Mouse (Mus musculus) midbrain, embryonic 12.5 days (tissue): ENCODE data around the gene Musk. TPM values are rescaled to one million over a fixed set of nuclear protein-coding genes. Genes with fewer than 3 reads are reported as not detected.

Experiments
- ATAC-seq: fragments of 200-750 bp; cut with Nextera tagmentation; 2 replicates; pipeline ENCODE4 v1.8.0; 2017; ENCODE audit warnings: low read depth, moderate TSS enrichment, moderate library complexity; ENCODE audit not compliant: low FRiP score
- H3K27ac ChIP-seq: fragments of 300-500 bp; sonication (generic); replicated peaks from 2 replicates; pipeline ENCODE4 v1.5.1; 2016; ENCODE audit warnings: mild to moderate bottlenecking
- H3K27me3 ChIP-seq: fragments of 300-500 bp; sonication (generic); 2 replicates; pipeline ENCODE4 v1.6.1; 2016; ENCODE audit warnings: mild to moderate bottlenecking
- H3K36me3 ChIP-seq: fragments of 300-500 bp; sonication (generic); 2 replicates; pipeline ENCODE4 v1.6.1; 2016
- H3K4me1 ChIP-seq: fragments of 300-500 bp; sonication (generic); 2 replicates; pipeline ENCODE4 v1.6.1; 2016
- H3K4me2 ChIP-seq: fragments of 300-500 bp; sonication (generic); replicated peaks from 2 replicates; pipeline ENCODE4 v1.6.1; 2016; ENCODE audit warnings: mild to moderate bottlenecking, moderate library complexity
- H3K4me3 ChIP-seq: fragments of 300-500 bp; sonication (generic); 2 replicates; pipeline ENCODE4 v1.5.1; 2016; ENCODE audit warnings: mild to moderate bottlenecking
- H3K9ac ChIP-seq: fragments of 300-500 bp; sonication (generic); replicated peaks from 2 replicates; pipeline ENCODE4 v1.6.1; 2016; ENCODE audit warnings: mild to moderate bottlenecking, moderate library complexity
- H3K9me3 ChIP-seq: fragments of 300-500 bp; sonication (generic); 2 replicates; pipeline ENCODE4 v1.6.1; 2016; ENCODE audit warnings: mild to moderate bottlenecking
- WGBS: fragments of 180-500 bp; shearing (Covaris S2); methylation state at CpG from one replicate; pipeline ENCODE4 v1.1.7; 2016; 5-methylcytosine and 5-hydroxymethylcytosine counted together
- polyA plus RNA-seq: library from polyadenylated mRNA; unstranded; fragments of >200 nt; fragmentation: Nextera tagmentation; extraction: Ambion mirVana; gene quantifications from 2 replicates; pipeline ENCODE4 v1.2.1, GENCODE M21; 2016

Gene Musk
- polyA plus RNA-seq, 1 experiment from 2014 or later, result not detected

- WGBS, result 78% methylated on average over 4 of the region's 4 CpGs
- H3K4me2 ChIP-seq, result no peak overlapping the region
- no peak for ATAC-seq
Observed at GRCm38 (mm10) chr4:58320293-58320692, 34.5 kb downstream of the Musk start.

DNA sequence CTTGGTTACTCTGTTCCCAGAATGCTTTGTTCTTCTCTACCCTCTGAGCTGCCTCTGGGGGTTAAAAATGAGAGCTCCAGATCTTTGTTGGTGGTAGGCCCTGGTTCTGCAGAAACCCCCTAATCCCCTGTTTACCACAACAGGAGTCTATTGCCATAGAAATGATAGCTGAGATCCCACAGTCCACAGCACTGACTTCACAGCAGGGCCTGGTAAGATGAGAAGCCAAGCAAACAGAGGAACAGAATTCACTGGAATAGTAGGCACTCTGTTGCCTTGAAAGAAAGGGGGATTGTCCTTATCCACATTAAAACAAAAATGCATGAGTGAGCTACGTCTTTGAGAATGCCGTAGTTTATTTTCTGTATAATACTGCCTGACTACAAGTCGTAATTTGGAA, 41.0 kb downstream of the Musk start:
- no peak overlapping the region for H3K4me2 ChIP-seq
- no peaks in the 10 kb centered on the region for H3K9me3 ChIP-seq
- peaks cover 6% of the 10 kb centered on the region; the same call in 1 of the 2 replicates for H3K4me1 ChIP-seq
- no peak overlapping the region for H3K4me3 ChIP-seq
- no peak overlapping the region for H3K9ac ChIP-seq
- H3K27ac ChIP-seq, result no peak overlapping the region
- no peaks in the 10 kb centered on the region for H3K27me3 ChIP-seq
- ATAC-seq, result no peak
- WGBS, result 26% methylated on average over 3 of the region's 3 CpGs
- no peaks in the 10 kb centered on the region for H3K36me3 ChIP-seq

More at GRCm38 (mm10) chr4:58320293-58320692, 34.5 kb downstream of the Musk start:
- Histone ChIP-seq H3K9me3 (no peaks in the 10 kb centered on the region), H3K9ac (no peak overlapping the region), H3K36me3 (no peaks in the 10 kb centered on the region), H3K27ac (no peak overlapping the region), H3K4me1 (no peaks in the 10 kb centered on the region), H3K27me3 (no peaks in the 10 kb centered on the region), H3K4me3 (no peak overlapping the region)

- H3K4me2 ChIP-seq, result no peak overlapping the region
- no peak for ATAC-seq
- no peaks in the 10 kb centered on the region for H3K27me3 ChIP-seq
- H3K4me1 ChIP-seq, result peaks cover 6% of the 10 kb centered on the region
- H3K4me3 ChIP-seq, result no peak overlapping the region
- H3K27ac ChIP-seq, result no peak overlapping the region
- no peaks in the 10 kb centered on the region for H3K36me3 ChIP-seq
- 84% methylated on average over 4 of the region's 4 CpGs for WGBS
- H3K9me3 ChIP-seq, result no peaks in the 10 kb centered on the region
- H3K9ac ChIP-seq, result no peak overlapping the region
Observed at GRCm38 (mm10) chr4:58328231-58328630, 42.5 kb downstream of the Musk start.

DNA sequence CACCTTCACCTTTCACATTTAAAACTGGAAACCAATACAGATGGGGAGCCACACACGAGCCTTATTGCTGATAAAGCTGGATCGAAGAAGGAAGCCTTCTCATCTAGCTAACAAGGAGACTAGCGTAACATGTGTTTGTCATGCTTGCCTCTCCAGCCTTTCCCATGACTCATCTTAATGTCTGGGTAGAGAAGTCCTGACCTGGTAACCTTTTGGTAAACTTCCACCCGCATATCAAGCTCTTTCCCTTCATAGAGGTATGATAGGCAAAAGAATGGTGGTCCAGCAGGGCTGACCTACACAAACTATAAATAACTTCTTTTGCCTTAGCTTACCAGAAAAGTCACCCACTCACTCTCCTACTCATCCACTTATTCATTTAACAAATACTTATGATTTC, 44.3 kb downstream of the Musk start:
- Histone ChIP-seq H3K9ac (no peak overlapping the region), H3K36me3 (no peaks in the 10 kb centered on the region), H3K9me3 (no peaks in the 10 kb centered on the region), H3K4me3 (no peak overlapping the region), H3K4me2 (no peak overlapping the region), H3K27me3 (no peaks in the 10 kb centered on the region), H3K4me1 (peaks cover 6% of the 10 kb centered on the region), H3K27ac (no peak overlapping the region)
- ATAC-seq, result no peak
- 84% methylated on average over 4 of the region's 4 CpGs for WGBS

GRCm38 (mm10) chr4:58330864-58331638, 45.3 kb downstream of the Musk start:
- H3K4me2 ChIP-seq, result no peak overlapping the region
- 89% methylated on average over 10 of the region's 10 CpGs for WGBS
- no peak for ATAC-seq

GRCm38 (mm10) chr4:58332394-58332793, 46.6 kb downstream of the Musk start:
- Histone ChIP-seq H3K4me1 (no peaks in the 10 kb centered on the region; the same call in 1 of the 2 replicates), H3K27ac (no peak overlapping the region), H3K36me3 (no peaks in the 10 kb centered on the region), H3K27me3 (no peaks in the 10 kb centered on the region), H3K4me3 (no peak overlapping the region), H3K9me3 (no peaks in the 10 kb centered on the region), H3K9ac (no peak overlapping the region), H3K4me2 (no peak overlapping the region)
- 24% methylated on average over 3 of the region's 3 CpGs for WGBS
- ATAC-seq, result no peak

More at GRCm38 (mm10) chr4:58330864-58331638, 45.3 kb downstream of the Musk start:
- no peaks in the 10 kb centered on the region for H3K9me3 ChIP-seq
- H3K9ac ChIP-seq, result no peak overlapping the region
- H3K4me3 ChIP-seq, result no peak overlapping the region
- no peaks in the 10 kb centered on the region for H3K27me3 ChIP-seq
- peaks cover 6% of the 10 kb centered on the region for H3K4me1 ChIP-seq
- H3K27ac ChIP-seq, result no peak overlapping the region
- no peaks in the 10 kb centered on the region for H3K36me3 ChIP-seq

DNA sequence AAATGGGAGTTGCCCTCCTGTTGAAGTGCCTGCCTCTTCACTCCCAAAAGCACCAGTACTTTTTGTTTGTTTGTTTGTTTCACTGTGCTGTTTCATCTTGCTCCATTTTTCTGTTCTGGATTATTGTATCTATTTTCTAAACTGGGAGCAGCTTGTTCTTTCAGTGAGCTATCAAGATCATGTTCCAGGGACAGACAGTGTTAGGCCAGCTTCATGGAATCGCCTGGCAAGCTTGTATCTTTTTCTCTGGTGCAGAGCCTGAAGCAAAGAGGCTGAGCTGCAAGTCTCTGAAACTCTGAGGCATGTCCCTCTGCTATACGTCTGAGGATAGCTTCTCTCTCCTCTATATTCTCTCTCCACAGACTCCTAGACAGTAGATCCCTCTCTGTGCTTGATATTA, 50.5 kb downstream of the Musk start:
- no peak overlapping the region for H3K4me2 ChIP-seq
- ATAC-seq, result no peak
- H3K27ac ChIP-seq, result no peak overlapping the region
- no peaks in the 10 kb centered on the region for H3K27me3 ChIP-seq
- WGBS, result 82% methylated on average over 2 of the region's 2 CpGs
- H3K9me3 ChIP-seq, result no peaks in the 10 kb centered on the region
- H3K36me3 ChIP-seq, result no peaks in the 10 kb centered on the region
- no peak overlapping the region for H3K9ac ChIP-seq
- no peaks in the 10 kb centered on the region; the same call in 1 of the 2 replicates for H3K4me1 ChIP-seq
- H3K4me3 ChIP-seq, result no peak overlapping the region

GRCm38 (mm10) chr4:58339226-58339625, 53.5 kb downstream of the Musk start:
- no peak overlapping the region for H3K9ac ChIP-seq
- H3K4me3 ChIP-seq, result no peak overlapping the region
- ATAC-seq, result no peak
- H3K27ac ChIP-seq, result no peak overlapping the region
- no peaks in the 10 kb centered on the region for H3K4me1 ChIP-seq
- no peaks in the 10 kb centered on the region for H3K9me3 ChIP-seq
- no peak overlapping the region for H3K4me2 ChIP-seq
- 35% methylated on average over 3 of the region's 3 CpGs for WGBS
- H3K36me3 ChIP-seq, result no peaks in the 10 kb centered on the region
- no peaks in the 10 kb centered on the region for H3K27me3 ChIP-seq

- WGBS, result 91% methylated on average over 7 of the region's 7 CpGs
- no peak overlapping the region for H3K9ac ChIP-seq
- no peaks in the 10 kb centered on the region for H3K36me3 ChIP-seq
- no peak overlapping the region for H3K27ac ChIP-seq
- H3K4me1 ChIP-seq, result no peaks in the 10 kb centered on the region
- H3K4me2 ChIP-seq, result no peak overlapping the region
- no peaks in the 10 kb centered on the region for H3K9me3 ChIP-seq
- ATAC-seq, result no peak
- H3K27me3 ChIP-seq, result no peaks in the 10 kb centered on the region
- H3K4me3 ChIP-seq, result no peak overlapping the region
Observed at GRCm38 (mm10) chr4:58350206-58350605, 64.4 kb downstream of the Musk start.

DNA sequence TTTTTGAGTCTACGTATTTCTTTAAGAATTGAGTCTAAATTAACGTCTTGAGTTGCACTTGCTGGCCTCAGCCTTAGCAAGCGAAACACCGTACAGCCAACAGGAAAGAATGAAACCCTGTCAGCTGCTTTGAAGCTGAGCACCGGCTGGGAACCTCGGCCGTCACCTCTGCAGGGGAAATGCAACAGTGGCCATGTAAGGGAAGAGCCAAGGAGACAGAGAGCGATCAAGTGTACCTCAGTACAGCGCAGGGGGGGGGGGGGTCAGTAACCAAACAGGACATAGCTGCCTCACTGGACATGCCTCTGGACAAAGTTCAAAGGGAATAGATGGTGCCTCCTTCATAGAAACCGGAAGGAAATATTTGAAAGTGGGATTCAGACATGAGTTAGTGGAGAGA, 65.4 kb downstream of the Musk start:
- no peaks in the 10 kb centered on the region for H3K9me3 ChIP-seq
- no peak for ATAC-seq
- H3K27ac ChIP-seq, result no peak overlapping the region
- H3K4me1 ChIP-seq, result no peaks in the 10 kb centered on the region
- H3K4me3 ChIP-seq, result no peak overlapping the region
- H3K36me3 ChIP-seq, result no peaks in the 10 kb centered on the region
- no peak overlapping the region for H3K4me2 ChIP-seq
- 64% methylated on average over 10 of the region's 10 CpGs for WGBS
- no peak overlapping the region for H3K9ac ChIP-seq
- H3K27me3 ChIP-seq, result no peaks in the 10 kb centered on the region

DNA sequence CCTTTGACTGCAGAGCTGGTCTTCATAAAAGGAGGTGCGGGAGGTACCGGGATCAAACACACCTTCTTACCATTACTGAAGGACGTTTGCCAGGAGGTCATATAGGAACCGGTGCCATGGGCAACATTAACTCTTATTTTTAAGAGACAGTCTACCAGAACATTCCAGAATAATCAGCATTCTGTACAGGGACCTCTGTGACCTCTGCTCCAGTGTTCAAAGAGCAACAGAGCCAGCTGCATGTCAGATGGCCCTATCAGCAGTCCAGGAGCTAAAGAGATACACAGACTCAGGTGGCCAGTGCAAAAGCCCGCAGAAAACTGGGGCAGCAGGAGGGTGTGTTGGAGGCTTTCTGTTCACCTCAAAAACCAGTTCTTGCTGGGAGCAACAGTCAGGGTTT, 65.8 kb downstream of the Musk start:
- H3K4me2 ChIP-seq, result no peak overlapping the region
- no peaks in the 10 kb centered on the region for H3K36me3 ChIP-seq
- H3K27ac ChIP-seq, result no peak overlapping the region
- 80% methylated on average over 5 of the region's 5 CpGs for WGBS
- H3K27me3 ChIP-seq, result no peaks in the 10 kb centered on the region
- H3K4me1 ChIP-seq, result no peaks in the 10 kb centered on the region
- H3K9ac ChIP-seq, result no peak overlapping the region
- no peak for ATAC-seq
- H3K9me3 ChIP-seq, result no peaks in the 10 kb centered on the region
- H3K4me3 ChIP-seq, result no peak overlapping the region

GRCm38 (mm10) chr4:58358996-58359395, 73.2 kb downstream of the Musk start:
- Histone ChIP-seq H3K9me3 (no peaks in the 10 kb centered on the region), H3K36me3 (no peaks in the 10 kb centered on the region), H3K4me3 (no peak overlapping the region), H3K4me1 (no peaks in the 10 kb centered on the region), H3K4me2 (no peak overlapping the region), H3K9ac (no peak overlapping the region), H3K27me3 (no peaks in the 10 kb centered on the region), H3K27ac (no peak overlapping the region)
- no peak for ATAC-seq
- WGBS, result 89% methylated on average over 4 of the region's 4 CpGs

DNA sequence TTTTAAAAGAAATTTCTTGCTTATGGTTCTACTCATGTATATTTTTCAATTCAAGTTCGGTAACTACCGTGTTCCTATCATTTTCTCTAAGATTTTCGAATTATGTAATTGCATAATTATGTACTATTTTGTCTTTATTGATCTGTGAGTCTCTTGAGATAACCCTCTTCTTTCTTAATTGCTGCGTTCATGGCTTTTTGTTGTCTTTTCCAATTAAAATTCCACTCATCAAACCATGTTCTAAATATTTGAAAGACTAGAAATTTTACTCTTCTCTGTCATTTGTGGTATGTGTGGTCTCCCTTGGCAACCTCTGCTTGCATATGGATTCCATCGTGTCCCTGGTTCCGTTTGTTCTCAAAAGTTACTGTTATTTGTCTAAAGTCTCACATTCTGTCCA, 79.6 kb downstream of the Musk start:
- ATAC-seq, result no peak
- H3K9ac ChIP-seq, result no peak overlapping the region
- H3K36me3 ChIP-seq, result no peaks in the 10 kb centered on the region
- no peak overlapping the region for H3K4me2 ChIP-seq
- 87% methylated on average over 6 of the region's 6 CpGs for WGBS
- H3K9me3 ChIP-seq, result no peaks in the 10 kb centered on the region
- no peaks in the 10 kb centered on the region for H3K27me3 ChIP-seq
- no peak overlapping the region for H3K4me3 ChIP-seq
- no peak overlapping the region for H3K27ac ChIP-seq
- no peaks in the 10 kb centered on the region for H3K4me1 ChIP-seq
